Mouse (Mus musculus): ENCODE data around the gene Fuk.

GRCm38 (mm10) chr8:110920032-110920772 lies 17.9 kb upstream of the Fuk start:
- TF ChIP-seq CTCF (IDR thresholded peaks at IDR 0.05), result no peak
- no peak for TF ChIP-seq EP300 (IDR thresholded peaks at IDR 0.05)

Data from lung, postnatal 0 days (tissue).